Mouse (Mus musculus): ENCODE measurements around the gene Lrfn3.

The Lrfn3 gene

DNA sequence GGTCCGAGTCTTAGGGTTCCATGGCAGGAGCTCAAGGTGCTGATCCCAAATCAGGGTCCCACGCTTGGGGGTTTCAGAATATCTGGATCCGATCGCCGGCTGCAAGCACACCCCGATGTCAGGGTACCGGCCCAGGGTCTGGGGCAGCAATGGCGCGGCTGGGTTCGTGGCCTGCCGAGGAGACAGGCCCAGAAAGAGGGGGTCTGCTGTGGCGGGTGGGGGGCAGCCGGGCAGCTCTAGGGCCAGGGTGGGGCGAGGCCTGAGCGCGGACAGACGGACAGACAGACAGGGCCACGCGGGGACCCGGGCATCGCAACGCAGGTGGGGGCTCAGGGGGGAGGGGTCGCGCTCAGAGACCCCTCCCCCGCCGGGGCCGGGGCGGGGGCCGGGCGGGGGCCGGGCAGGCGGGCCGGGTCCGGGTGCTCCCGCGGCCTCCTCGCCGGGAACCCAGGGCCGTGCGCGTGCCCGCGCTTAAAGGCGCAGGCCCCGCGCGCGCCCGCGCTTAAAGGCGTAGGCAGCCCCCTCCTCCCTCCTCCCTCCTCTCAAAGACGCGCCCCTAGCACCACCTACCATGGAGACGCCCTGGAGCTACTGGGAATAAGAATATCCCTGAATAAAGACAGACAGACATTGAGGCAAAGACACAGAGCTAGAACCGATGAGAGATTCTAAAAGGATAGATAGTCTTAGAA, at the start of gene Lrfn3:
Gene Lrfn3 (minus strand): TSS at position 121 of the 692 bp plus-strand sequence.
- no peak for DNase-seq

DNA sequence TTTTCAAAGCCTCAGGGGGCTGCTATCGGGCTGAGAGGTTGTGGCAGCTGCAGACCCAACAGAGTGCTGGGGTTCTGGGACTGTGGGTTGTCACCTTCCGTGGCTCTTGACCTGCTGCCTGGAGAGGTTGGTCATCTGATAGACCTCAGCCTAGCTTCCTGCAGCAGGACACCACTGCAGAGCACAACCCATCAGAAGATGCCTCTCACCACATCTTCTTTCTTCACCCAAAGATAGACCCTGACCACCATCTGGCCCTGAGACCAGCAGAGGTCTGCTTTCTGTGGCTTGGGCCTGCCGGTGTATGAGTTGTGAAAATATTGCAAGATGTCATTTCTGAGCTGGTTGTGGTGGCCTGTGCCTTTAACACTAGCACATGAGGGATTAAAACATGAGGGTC, 48.5 kb upstream of the Lrfn3 start:
- no peak for DNase-seq

DNA sequence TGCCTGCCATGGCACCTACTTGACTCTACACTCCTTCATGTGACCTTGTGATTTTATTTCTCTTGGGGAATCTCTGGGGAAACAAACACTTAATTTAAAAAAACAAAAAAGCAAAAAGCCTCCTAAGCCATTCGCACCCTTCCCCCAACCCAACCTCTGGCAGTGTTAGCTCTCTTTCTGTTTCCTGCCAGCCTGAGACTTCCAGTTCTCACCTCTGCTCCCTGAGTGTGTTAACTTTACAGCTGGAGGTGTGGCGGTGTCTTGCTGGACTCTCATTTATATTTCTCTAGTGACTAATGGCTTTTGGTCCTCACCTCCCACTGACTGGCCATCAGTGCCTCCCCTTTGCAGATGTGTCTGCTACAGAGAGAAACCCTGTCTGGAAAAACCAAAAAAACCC, 47.2 kb upstream of the Lrfn3 start:
- DNase-seq: no peak

DNA sequence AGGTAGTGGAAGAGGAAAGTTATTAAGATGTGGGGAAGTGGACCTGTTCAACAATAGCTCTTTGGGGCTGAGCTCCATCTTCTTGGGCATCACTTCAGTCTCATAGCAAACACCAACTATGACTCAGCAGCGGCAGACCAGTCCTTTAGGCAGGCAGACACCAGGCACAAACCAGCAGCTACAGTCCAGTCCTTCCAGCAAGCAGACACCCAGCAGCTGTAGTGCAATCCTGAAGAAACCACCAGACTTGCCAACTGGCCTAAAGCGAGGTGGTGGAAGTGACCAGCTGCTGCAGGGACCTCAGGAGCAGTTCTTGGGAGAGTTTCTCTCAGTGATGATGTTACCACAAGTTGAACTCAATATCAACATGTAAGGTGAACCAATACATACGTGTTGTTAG, 46.1 kb upstream of the Lrfn3 start:
- no peak for DNase-seq

GRCm38 (mm10) chr7:30402343-30402742, 39.8 kb upstream of the Lrfn3 start:
- no peak for DNase-seq

GRCm38 (mm10) chr7:30399671-30400070, 37.1 kb upstream of the Lrfn3 start:
- DNase-seq: no peak

GRCm38 (mm10) chr7:30394871-30395270, 32.3 kb upstream of the Lrfn3 start:
- peak; percentile 21 for DNase-seq

GRCm38 (mm10) chr7:30394379-30394778, 31.8 kb upstream of the Lrfn3 start:
- DNase-seq: peak; percentile 56

DNA sequence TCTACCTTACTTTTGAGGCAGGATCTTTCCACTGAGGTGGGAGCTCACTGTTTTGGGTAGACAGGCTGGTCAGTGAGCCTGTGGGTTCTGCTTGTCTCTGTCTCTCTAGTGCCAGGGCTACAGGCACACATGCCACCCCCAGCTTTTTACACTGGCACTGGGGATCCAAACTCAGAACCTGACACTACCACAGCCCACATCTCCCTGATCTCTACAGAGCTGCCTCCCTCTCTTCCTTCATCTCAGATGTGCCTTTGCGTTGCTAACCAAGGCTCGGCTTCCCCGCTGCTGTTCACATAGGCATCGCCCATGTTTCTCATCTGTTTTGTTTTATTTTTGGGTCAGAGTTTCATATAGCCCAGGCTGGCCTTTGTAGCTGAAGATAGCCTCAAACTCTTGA, 31.1 kb upstream of the Lrfn3 start:
- DNase-seq: no peak

GRCm38 (mm10) chr7:30392746-30393520, 30.4 kb upstream of the Lrfn3 start:
- DNase-seq: no peak

DNA sequence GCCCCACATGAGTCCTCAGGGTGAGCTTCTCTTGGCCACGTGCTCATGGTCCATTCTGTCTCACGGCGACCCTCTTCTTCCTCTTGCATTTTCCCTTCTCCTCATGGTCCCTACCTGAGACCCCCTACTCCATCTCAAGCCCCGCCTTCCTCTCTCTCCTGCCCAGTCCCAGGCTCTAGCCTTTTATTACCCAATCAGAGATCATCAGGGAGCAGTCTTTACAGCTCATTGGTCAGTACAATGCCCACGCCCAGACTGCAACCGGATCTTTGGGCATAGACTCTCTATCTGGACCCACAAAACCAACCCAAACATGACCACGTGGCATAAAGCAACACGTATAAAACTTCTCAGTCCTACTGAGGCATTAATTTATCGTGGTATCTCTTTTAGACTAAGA, 21.5 kb upstream of the Lrfn3 start:
- DNase-seq: no peak

DNA sequence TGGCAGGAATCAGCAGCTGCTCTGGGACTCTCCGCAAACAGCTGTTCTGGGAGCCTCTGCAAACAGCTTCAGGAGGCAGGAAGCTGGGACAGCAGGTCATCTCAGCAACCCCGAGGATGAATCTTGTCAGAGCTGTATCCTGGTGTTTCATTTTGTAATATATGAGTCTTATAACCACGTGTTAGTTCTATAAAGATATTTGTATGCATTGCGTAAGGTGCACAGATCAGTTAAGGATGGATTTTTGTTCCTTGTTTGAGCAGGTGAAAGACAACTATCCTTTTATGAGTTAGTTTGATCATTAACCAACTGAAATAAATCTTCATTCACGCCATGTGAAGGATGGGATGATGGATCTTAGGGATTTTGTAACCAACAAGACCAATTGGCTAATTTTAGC, 17.5 kb upstream of the Lrfn3 start:
- DNase-seq: no peak

DNA sequence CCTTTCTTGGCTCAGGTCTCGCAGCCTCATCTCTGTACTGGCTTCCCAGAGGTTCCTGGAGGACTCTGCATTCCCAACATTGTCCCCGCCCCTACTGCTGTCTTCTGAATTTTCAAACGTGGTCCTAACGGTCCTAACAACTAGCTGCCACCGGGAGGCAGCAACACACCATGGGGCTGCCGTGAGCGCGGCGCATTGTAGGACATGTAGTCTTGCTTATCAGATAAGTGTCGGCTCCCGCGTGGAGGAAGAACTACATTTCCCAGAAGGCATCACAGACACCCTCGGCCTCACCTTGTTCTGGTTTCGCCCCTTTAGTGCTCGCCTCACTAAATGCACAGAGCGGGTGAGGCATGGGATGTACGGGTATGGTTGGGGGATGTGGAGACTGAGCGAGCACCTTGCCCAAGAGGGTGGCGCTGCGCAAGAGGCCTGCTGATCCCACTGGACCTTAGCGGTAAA, 11.0 kb upstream of the Lrfn3 start:
- DNase-seq: peak; percentile 97

GRCm38 (mm10) chr7:30367466-30367865, 4.9 kb upstream of the Lrfn3 start:
- no peak for DNase-seq

- DNase-seq: no peak
These were observed 769 bp upstream of the Lrfn3 start for GRCm38 (mm10) chr7:30363344-30363738.

GRCm38 (mm10) chr7:30360028-30360427, 2.5 kb downstream of the Lrfn3 start:
- DNase-seq: no peak

DNA sequence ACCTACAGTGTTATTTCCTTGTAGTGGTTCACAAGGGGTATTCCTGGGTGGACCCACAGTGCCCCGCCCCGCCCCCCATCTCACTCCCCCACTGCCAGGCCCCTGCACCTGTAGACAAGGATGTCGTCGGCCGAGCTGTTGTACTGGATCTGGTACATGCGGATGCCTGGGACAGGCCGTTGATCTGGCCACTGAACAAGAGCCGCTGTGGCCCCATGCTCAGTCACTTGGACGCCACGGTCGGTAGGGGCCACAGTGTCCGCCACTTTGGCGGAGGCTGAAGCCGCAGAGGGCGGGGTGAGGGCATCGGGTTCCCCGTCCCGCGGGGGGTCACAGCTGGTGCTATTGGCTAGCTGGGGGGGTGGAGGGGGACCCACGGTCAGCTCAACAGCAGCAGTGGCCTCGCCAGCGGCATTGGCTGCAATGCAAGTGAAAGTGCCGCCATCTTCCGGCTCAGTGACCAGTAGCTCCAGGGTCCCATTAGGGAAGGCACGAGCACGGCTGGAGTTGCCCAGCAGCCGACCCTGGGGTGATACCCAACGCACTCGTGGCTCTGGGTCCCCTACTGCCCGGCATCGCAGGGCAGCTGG, 3.2 kb downstream of the Lrfn3 start:
- peak; percentile 33 for DNase-seq

DNA sequence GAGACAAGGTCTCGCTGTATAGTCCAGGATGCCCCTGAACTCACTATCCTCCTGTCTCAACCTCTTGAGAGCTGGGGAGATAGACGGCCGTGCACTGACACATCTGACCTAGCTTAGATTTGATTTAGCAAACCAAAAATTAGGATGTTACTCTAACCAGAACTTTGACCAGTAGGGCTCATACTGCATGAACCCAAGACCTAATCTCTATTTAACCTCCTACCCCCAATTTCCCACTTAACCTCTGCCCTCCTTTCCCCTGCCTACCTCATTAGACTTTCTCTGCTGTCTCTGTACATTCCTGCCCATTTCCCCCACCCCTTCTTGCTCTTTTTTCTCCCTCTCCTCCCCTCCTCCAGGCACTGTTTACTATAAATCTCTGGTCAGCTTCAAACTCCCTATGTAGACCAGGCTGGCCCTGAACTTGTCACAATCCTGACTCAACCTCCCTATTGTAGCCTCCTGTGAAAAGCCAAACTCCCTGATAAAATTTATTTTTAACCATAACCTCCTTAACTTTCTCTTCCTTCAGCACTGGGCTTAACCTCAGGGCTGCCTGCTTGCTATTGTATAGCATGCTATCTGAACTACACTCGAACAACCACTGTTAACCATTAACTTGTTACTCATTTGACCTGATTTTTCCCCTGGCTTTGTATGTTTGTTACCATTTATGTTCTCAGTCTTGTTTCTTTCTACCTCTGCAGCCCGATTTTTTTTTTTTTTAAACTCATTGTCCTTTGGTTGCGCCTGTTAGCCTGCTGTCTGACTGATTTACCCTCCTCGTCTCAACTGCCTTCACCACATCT, 4.0 kb downstream of the Lrfn3 start:
- peak; percentile 54 for DNase-seq

- no peak for DNase-seq
These were observed 8.5 kb downstream of the Lrfn3 start for GRCm38 (mm10) chr7:30354059-30354458.

DNA sequence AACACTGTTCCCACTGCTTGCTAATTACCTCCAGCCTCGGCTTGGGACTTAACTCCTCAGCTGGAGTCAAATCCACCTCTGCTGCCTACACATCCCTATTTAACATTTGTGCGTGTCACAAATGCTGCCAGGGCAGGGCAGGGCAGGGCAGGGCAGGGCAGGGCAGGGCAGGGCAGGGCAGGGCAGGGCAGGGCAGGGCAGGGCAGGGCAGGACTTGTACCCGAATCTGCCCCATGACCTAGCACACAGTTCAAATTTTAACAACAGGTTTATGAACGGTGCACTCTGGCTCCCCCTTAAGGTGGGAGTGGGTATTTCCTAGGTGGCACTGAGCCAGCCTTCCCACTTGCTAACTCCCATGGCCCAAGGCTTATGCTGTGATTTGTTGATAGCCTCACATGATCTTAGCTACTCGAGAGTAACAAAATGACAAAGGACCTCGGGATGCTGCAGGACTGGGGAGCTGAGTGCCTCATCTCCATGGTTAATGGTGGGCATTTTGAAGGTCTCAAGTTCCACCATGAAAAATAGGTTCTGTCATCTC, 9.2 kb downstream of the Lrfn3 start:
- peak; percentile 83 for DNase-seq

GRCm38 (mm10) chr7:30347828-30348227, 14.7 kb downstream of the Lrfn3 start:
- DNase-seq: peak; percentile 68

DNA sequence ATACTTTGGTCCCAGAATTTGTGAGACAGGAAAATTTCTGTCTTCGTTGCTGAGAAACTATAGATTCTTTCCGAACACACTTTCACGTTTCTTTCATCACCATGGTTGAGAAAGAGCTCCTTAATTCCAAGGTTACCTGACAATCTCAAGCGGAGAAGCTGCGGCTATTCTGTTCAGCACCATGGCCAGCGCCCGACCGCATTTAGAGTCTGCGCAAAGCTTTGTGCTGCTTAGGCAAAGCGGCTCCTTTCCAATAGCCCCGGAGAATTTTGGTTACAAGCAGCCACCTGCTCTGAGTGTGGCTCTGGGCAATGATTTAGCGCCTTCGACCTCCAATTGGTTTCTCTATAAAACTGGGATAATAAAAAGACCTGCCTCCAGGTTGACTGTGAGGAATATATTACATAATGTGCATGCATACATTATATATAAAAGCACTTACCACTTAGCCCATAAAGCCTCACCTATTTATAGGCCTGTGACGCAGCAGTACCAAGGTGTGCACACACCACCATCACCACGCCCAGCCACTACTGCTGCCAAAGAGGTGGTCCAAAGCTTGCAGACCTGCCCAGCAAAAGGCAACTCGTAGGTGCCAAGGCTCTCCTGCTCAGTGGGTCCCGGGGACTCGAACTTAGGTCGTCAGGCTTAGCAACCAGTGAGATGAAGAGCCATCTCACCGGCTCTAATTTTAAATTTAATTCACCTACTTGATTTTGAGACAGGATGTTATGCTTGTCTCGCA, 15.8 kb downstream of the Lrfn3 start:
- DNase-seq: peak; percentile 69

Data from kidney, adult 9 months (tissue).